Mouse (Mus musculus) fibroblast of lung, adult 2 months (primary cell): ENCODE data around the gene Ppil6.

Experiments
- DNase-seq: peaks from one replicate; pipeline ENCODE4 v3.0.0-alpha.2; 2011; ENCODE audit warnings: low read depth

The Ppil6 gene

DNA sequence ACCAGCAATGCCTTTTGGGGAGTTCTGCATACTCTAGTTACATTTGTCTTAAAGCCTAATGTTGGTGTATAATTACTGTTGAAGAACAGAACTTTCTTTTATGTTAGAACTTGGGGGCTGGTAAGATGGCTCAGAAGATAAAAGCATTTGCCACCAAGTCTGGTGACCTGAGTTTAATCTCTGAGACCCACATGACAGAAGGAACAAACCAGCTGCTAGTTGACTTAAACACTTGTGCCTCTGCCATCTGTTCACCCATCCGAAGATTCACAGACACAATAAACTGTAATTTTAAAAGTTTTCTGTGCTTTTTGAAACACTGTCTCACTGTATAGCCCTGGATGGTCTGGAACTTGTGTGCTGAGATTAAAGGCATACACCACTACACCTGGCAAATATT, 35.5 kb downstream of the Ppil6 start:
- no peak for DNase-seq

DNA sequence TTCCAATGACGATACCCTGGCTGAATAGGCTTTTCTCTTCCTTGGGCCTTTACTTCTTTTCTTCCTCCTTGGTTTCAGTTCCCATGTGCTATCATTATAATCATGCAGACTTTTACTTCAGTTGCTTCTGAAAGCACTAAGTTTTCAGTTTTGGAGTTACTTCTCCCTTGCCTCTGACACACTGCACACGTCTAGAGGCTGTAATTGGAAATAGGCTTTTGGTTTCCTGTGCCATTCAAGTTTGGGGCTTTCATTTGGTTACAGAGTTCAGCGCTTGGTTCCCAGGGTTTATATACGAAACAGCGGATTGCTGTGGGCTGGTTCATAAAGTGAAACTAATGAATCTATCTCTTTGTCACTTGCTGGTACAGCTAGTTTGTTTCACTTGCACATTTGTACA, 39.7 kb downstream of the Ppil6 start:
- no peak for DNase-seq

DNA sequence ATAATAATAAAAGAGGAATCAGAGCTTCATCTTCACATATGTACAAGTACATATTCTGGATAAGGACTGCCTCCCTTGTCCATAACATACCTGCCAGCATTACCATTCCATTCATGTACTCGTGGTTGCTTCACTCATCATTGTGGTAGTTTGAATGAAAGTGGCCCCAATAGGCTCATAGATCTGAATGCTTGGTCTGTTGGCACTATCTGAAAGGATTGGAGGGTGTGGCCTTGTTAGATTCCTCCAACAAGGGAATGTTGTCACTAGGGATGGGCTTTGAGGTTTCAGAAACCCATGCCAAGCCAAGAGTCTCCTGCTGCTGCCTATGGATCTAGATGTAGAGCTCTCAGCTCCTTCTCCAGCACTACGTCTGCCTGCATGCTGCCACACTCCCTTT, 45.8 kb downstream of the Ppil6 start:
- no peak for DNase-seq

DNA sequence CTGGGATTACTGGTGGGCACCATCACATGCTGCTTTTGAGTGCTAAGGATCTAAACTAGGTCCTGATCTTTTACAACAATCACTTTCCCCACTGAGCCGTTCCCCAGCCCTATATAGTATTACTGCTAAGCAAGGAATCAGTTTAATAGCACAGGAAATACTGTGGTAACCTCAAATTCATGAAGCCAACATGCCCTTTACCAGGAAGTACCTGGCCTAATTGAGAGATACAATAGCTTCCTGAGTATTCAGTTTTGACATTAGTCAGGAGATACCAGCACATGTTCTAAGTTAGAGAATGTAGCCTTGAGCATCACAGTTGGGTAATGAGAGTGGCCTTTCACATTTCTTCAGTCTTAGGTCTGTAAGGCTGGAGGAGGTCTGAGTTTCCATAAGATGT, 46.5 kb downstream of the Ppil6 start:
- no peak for DNase-seq

DNA sequence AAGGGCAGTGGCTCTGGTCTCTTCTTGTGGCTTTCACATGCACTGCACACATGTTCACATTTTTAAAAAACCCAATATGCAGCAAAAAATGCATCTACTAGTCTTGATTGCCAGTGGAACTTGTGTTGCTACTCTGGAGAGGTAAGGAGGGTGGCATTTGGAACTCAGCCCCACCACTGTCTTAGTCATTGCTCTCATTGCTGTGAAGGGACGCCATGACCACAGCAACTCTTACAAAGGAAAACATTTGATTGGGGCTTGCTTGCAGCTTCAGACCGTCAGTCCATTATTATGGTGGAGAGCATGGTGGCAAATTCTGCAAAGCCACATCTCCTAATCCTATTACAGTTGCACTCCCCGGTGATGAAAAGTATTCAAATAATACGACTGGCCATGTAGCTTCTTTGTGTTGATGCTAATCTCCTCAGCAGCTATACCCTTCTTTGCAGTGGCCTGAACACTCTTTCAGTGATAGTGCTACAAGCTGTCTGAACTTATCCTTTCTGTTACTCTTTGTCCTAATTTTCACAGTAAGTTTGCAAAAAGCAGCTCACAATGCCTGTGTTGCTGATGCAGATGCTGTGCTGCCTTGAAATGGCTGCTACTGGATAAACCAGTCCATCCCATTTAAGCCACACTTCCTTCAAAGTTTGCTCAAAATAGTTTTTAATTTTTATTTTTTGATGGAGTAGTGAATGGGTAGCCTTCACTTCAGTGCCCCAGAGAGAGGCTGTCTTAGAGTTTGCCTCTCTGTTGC, 47.2 kb downstream of the Ppil6 start:
- DNase-seq = no peak

DNA sequence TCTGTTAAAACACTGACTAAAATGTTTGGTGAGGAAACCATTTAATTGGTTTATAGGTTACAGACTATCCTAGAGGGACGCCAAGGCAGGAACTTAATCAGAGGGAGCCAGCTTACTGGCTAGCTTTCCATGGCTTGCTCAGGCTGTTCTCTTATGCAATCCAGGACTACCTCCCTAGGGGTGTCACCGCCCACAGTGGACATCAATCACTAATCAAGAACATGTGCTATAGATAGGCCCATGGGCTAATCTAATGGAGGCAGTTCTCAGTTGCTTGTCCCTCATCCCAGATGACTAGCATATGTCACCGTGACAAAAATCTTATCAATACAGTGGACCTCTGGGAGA, 47.7 kb downstream of the Ppil6 start:
- DNase-seq = no peak

DNA sequence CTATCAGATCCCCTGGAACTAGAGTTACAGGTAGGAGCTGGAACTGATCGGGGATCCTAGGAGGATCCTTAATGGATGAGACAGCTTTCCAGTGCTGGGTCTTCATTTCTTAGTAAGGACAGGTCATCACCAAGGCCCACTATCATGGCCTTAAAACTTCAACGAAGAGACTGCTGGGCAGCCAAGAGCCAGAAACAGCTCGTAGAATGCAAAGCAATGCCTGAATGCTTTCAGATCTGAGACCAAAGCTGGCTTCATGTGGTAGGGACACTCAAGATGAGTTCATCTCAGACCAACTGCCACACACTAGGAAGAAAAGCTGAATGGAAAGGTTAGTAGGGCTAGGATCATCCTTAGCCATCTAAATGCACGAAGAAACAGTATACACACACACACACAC, 48.7 kb downstream of the Ppil6 start:
- DNase-seq = no peak

DNA sequence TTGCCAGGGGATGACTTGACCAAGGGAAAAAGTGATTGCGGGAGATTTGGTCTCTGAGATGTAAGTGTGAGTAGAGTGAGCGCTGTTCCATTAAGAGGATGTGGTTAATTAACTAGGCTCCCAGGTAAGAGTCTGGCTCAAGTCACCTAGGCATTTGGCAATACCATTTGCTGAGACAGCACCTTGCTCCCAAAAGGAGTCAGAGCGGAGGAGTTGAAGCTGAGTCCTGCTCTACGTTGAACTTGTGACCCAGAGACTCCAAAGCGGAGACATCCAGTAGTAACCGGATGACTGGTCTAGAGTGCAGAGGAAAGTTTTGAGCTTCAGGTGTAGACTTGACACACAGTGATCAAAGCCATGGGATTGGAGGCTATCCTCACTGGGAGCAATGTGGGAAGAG, 51.8 kb downstream of the Ppil6 start:
- no peak for DNase-seq

DNA sequence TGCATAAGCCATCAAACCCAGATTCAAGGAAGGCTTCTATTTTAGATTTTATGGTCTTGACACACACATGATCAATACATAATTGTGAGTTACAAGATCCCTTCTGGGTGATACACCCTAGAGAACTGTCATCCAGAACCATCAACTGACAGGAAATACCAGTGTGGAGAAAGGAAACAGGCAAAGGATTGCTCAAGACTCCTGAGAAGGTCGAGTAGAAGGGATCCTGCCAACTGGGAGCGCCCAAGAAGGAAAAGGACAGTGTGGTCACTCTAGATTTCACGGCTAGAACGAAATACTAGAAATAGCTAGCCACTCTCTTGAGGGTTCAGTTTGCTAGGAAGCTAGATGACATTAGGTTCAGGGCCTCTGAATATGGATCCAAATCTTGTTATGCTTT, 53.2 kb downstream of the Ppil6 start:
- no peak for DNase-seq

DNA sequence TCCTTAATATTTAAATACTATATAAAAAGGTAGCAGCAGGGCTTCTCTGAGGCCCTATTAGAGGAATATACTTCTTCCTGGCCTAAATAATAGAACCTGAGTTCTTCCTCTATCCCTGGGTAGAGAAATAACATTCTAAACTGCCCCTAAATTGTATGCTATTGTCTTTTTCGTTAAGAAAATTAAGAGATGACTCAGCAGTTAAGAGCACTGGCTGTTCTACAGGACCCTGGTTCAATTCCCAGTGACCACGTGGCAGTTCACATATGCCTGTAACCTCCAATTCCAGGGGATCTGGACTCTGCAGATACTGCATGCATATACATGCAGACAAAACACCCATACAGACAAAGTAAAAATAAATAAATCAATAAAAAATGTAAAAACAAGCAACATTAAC, 53.6 kb downstream of the Ppil6 start:
- no peak for DNase-seq

DNA sequence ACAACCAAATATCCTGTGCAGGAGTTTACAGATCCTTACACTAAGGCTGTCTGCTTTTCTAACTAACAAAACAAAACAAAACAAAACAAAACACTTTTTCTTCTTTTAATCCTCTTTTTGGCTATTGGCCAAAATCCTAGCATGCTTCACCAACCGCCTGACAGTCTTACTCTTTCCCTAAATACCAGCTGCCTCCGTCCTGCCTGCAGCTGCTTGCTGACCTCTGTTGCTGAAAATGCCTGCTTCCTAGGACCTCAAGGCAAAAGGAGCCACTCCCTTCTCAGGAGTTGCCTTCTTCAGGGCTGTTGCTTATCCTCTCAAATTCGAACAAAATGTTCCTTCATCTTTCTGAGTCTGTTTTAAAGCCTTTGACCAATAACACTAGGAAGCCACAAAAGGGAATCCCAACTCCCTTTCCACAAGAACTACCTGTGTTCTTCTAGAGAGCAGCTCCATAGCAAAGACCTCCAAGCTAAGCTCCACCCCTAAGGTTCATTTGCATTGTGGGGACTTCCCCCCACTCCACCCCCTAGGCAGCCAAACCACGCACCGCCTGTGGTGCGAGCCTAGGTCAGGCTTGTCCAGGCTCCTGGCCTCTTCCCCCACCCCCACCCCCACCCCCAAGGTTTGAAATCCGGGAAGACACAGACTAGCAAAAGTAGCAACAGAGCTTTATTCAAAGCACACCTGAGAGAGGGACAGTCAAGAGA, 54.4 kb downstream of the Ppil6 start:
- DNase-seq = no peak

DNA sequence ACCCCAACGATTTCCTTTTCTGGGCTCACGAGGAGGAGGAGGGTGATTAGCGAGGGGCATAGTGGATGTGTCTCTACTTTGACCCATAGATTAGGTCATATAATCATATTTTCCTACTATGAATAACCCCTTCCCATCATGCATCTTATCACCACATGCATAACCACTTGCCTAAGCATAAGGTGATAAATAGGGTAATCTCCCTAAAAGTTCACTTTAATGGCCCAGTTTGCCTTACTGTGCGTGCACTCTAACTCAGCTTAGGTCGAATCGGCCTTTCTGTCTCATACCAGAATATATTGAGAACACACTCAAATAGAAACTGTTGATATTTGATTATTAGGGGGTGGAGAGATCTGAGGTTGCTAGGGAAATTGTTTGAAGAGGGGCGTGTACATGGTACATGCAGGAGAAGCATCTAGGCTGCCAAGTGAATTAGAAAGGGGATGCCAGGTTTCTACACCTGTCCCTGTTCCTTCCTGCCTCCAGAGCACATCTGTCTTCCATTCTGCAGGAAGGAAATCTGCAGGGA, 55.1 kb downstream of the Ppil6 start:
- no peak for DNase-seq

DNA sequence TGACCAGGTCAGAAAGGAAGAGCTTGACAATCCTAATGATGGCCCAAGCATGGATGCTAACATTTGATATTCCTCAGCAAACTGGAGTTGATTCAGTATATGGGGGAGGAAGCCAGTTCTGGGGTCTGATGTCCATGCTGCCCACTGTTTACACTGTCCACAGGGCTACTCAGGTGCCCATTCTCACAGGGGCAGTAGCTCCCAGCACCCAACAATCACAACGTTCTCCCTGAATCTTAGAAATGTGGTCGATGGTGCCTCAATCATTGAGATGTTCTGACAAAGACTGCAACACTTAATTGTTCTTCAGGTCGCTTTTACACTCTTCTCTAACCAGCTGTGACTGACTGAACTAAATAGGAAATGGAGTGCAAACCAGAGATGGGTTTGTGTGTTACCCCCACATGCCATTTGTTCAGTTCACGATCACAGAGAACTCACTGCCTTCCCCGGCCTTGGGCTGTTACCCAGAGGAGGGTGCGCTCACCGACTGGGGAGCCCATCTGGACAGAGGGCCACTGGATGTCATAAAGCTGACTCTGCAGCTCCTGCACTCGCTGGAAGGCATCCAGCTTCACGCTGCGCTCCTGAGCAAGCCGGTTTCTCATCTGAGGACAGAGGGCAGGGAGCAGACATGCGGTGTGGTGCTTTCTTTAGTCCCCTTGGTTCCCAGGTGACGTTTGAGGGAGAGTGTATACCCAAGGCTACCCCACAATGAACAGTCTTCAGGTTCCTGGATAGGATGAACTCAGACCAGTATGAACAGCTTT, 56.3 kb downstream of the Ppil6 start:
- DNase-seq = no peak

DNA sequence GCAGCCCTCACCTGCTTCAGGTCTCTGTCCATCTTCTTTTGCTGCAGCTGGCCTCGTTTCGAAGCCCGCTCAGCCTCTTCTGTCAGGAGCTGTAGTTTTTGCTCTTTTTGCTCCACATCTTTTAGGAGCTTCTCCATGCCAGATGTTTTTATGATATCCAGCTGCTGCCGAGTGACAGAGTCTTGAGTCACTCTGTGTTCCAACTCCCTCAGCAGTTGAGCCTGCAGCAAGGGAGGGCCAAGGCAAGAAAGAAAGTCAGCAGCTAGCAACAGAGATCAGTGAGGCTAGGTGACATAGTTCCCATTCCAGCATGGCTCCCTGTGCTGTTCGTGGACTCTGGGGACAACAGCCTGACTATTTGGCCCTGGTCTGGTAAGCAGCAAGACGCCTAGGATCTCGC, 60.5 kb downstream of the Ppil6 start:
- DNase-seq = no peak

DNA sequence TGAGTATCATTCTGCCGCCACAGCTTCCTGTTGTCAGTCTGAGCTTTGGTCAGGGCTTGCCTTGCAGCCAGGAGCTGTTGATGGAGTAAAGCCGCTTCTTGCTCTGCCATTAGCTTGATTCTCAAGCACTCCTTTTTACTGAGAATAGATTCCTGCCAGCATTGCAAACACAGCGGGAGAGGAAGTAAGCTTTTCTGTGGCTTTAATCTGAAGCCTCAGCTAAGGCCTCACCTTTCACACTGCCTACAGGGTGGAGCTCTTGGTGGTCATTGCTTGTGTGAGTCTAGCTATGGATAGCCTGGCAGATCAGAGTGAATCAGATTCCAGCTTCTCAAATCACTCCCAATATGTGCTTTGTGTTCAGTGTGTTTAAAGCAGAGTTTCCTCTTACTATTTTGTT, 62.1 kb downstream of the Ppil6 start:
- DNase-seq = no peak

DNA sequence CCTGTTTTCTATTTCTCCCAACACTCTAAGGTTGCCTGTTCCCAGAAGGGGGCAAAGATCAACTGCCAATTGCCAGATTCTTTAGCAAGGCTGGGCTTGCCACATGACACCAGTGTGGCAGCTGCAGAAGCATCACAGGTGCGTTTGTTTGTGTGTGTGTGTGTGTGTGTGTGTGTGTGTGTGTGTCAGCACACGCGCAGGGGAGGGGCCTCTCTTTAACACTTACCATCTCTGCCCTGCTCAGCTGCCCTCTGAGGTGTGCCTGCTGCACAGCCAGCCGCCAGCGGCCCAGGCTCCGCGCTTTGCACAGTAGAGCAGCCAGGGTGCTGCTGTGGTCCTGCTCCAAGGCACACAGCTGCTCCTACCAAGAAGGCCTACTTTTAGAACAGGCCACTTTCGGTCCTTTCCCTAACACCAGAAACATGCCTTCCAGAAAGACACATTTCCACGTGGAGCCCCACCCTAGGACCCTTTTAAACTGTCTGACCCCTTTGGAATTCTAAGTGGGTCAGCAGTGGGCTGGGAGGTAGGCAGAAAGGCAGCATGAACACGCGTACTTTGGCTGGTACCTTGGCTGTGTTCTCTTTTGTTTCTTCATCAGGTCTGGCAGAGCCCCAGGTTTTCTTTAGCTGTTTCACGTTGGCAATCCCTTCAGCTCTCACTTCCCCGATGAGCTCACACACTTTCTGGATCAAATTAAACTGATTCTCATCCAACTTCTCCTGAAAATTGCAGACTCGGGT, 62.8 kb downstream of the Ppil6 start:
- peak; percentile 70 for DNase-seq

DNA sequence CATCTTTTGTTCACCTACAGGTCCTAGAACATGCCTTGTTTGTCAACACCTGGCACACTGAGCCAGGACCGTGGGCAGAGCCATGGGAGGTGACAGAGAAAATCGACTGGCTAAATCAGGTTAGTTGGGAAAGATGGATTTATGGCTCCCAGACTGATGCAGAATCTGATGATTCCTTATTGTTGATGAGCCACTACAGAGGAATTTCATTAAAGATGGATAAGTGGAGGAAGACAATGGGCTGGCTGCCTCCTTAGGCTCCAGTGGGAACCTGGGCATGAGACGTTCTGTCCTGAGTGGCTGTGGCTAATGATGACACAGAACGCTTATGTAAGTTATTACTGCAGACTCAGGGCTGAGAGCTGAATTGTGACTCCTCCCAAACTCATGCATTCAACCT, 63.5 kb downstream of the Ppil6 start:
- DNase-seq = peak; percentile 46

DNA sequence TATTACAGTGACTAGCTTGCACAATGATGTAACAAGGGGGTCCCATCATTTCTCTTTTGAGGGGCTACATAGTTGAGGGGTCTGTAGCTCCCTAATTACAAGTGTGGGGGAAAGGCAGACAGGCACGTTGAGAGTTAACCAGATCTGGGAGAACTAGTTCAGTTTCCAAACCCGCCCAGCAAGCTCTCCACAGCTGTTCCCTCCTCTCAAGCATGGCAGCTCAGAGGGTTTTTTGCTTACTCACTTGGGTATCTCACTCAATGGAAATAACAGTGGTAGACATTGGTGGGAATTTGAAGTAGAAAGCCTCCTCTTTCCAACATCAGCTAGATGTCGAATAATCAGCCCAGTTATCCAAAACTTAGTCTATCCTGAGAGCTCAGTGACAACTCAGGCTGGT, 64.8 kb downstream of the Ppil6 start:
- no peak for DNase-seq

DNA sequence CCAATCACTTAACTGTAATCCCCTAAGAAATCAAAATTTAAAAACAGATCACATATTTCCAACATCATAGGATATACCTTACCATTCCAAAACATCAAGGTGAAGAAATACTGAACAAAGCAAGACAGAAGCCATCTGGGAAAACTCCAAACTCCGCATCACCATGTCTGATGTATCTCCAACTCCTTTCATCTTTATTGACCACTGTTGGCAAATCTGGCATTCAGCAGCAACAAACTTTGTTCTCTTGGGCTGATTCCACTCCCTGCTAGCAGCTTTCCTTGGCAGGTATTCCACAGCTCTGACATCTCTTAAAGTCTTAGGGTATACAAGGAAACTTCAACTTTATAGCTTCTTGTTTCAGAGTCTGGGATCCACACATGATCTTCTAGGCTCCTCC, 68.2 kb downstream of the Ppil6 start:
- DNase-seq = no peak

DNA sequence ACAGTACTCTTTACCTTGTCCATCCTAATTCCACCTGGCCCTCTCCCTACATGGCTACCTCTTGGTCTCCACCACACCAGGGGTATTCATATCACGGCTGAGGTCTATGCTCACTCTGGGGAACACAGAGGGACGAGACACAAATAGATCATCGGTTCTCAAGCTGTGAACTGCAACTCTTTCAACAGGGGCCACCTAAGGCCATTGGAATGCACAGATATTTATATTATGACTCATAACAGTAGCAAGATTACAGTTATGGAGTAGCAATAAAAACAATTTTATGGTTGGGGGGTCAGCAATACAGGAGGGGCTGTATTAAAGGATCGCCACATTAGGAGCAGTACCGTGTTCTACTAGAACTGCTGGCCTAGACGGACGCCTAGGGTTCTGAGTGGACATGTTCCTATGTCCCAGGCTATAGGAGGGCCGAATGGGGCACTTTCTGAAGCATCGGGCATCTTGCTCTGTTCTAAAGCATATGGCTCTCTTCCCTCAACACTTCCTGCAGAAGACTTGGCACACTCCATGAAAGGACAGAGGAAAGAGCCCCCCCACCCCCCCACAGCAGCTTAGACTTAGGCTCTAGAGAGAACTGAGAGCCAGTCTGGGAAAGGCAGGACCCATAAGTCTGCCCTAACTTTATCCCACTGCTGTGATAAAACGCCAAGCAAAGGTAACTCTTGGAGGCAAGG, 71.6 kb downstream of the Ppil6 start:
- DNase-seq = no peak
